Mouse (Mus musculus) CH12.LX (cell line): ENCODE data around the gene Ube2l3.

ENCODE experiments used
- CHD1 ChIP-seq: IDR thresholded peaks from 2 replicates; pipeline ENCODE4 v1.6.1; 2012; ENCODE audit warnings: low read depth, low read length, improper control_type of control experiment, inconsistent platforms
- CTCF ChIP-seq, 2 experiments: IDR thresholded peaks in 1 of 2; conservative IDR thresholded peaks in 1 of 2; 2 replicates each; pipeline ENCODE4 v1.5.1; 2011 to 2012; ENCODE audit warnings: low read depth in 2 of 2, low read length in 2 of 2, improper control_type of control experiment in 1 of 2, inconsistent platforms in 1 of 2, mild to moderate bottlenecking in 1 of 2, moderate library complexity in 1 of 2
- EP300 ChIP-seq: IDR thresholded peaks from 2 replicates; pipeline ENCODE4 v1.6.1; 2011; ENCODE audit warnings: low read length, improper control_type of control experiment
- GABPA ChIP-seq: IDR thresholded peaks from 2 replicates; pipeline ENCODE4 v1.6.1; 2012; ENCODE audit warnings: low read depth, low read length, improper control_type of control experiment, inconsistent platforms; ENCODE audit not compliant: insufficient replicate concordance
- MAFK ChIP-seq: IDR thresholded peaks from 2 replicates; pipeline ENCODE4 v1.6.1; 2011; ENCODE audit warnings: low read length, improper control_type of control experiment; ENCODE audit not compliant: insufficient replicate concordance
- MAZ ChIP-seq: IDR thresholded peaks from 2 replicates; pipeline ENCODE4 v1.6.1; 2012; ENCODE audit warnings: low read depth, mild to moderate bottlenecking, inconsistent platforms, low read length, improper control_type of control experiment, moderate library complexity
- MXI1 ChIP-seq: IDR thresholded peaks from 2 replicates; pipeline ENCODE4 v1.6.1; 2011; ENCODE audit warnings: mild to moderate bottlenecking, low read depth, low read length, improper control_type of control experiment
- MYC ChIP-seq: IDR thresholded peaks from 2 replicates; pipeline ENCODE4 v1.6.1; 2011; ENCODE audit warnings: low read depth, mild to moderate bottlenecking, improper control_type of control experiment, low read length
- POLR2A ChIP-seq: IDR thresholded peaks from 2 replicates; pipeline ENCODE4 v1.6.1; 2011; ENCODE audit warnings: low read depth, mild to moderate bottlenecking, improper control_type of control experiment, low read length
- SIN3A ChIP-seq: IDR thresholded peaks from 2 replicates; pipeline ENCODE4 v1.6.1; 2012; ENCODE audit warnings: low read length, improper control_type of control experiment, inconsistent platforms

GRCm38 (mm10) chr16:17249135-17249534 is 46.7 kb upstream of the Ube2l3 start:
- TF ChIP-seq CTCF (conservative IDR thresholded peaks at IDR 0.05 in 1 of 2, IDR thresholded peaks at IDR 0.05 in 1 of 2; ENCODE audit: low read depth in 2 of 2, low read length in 2 of 2) (no peak), SIN3A (no peak), MXI1 (no peak), POLR2A (no peak), EP300 (no peak), CHD1 (no peak), GABPA (no peak), MAZ (no peak), MYC (no peak), MAFK (no peak)
